Mouse (Mus musculus) G1E (cell line): Measurements from ENCODE around the gene Fkrp. TPM values are rescaled to one million over a fixed set of nuclear protein-coding genes. Genes with fewer than 3 reads are reported as not detected.

Source experiments
- ATAC-seq: 2 replicates; pipeline ENCODE4 v1.8.0; 2016; ENCODE audit warnings: mild to moderate bottlenecking; ENCODE audit not compliant: insufficient number of reproducible peaks, poor library complexity, low FRiP score, severe bottlenecking; ENCODE audit errors: extremely low read depth
- DNase-seq: peaks from one replicate; pipeline ENCODE4 v3.0.0; 2012; ENCODE audit warnings: low spot score
- H3K27me3 ChIP-seq: 2 replicates; pipeline ENCODE4 v1.6.1; 2012; ENCODE audit warnings: mild to moderate bottlenecking, low read length, inconsistent platforms; ENCODE audit not compliant: insufficient read depth
- H3K36me3 ChIP-seq: replicated peaks from 2 replicates; pipeline ENCODE3; 2012; ENCODE audit warnings: mild to moderate bottlenecking, inconsistent platforms
- H3K4me1 ChIP-seq: 2 replicates; pipeline ENCODE4 v1.6.1; 2012; ENCODE audit warnings: low read depth, low read length, inconsistent platforms, mixed read lengths; ENCODE audit not compliant: insufficient read depth
- H3K4me3 ChIP-seq: 2 replicates; pipeline ENCODE4 v1.5.1; 2012; ENCODE audit warnings: low read depth, mild to moderate bottlenecking, inconsistent platforms, low read length, moderate library complexity, mixed read lengths
- H3K9me3 ChIP-seq: replicated peaks from 2 replicates; pipeline ENCODE4 v1.6.1; 2012; ENCODE audit warnings: inconsistent platforms
- CTCF ChIP-seq: IDR thresholded peaks from 2 replicates; pipeline ENCODE4 v1.5.1; 2012; ENCODE audit warnings: low read depth, low read length, inconsistent platforms, mixed read lengths
- GATA1 ChIP-seq: IDR thresholded peaks from 2 replicates; pipeline ENCODE4 v1.6.1; 2012; ENCODE audit warnings: borderline replicate concordance, low read length, inconsistent platforms, mixed read lengths
- GATA2 ChIP-seq: IDR thresholded peaks from 2 replicates; pipeline ENCODE4 v1.6.1; 2012; ENCODE audit warnings: low read depth, low read length, inconsistent platforms, borderline replicate concordance
- POLR2AphosphoS5 ChIP-seq: IDR thresholded peaks from 2 replicates; pipeline ENCODE4 v1.6.1; 2012; ENCODE audit warnings: low read depth, low read length, inconsistent platforms; ENCODE audit not compliant: insufficient replicate concordance
- TAL1 ChIP-seq: conservative IDR thresholded peaks from 2 replicates; pipeline ENCODE4 v1.6.1; 2012; ENCODE audit warnings: low read depth, low read length, inconsistent platforms, mixed read lengths
- polyA plus RNA-seq: library from polyadenylated mRNA; stranded (reverse); fragments of >175 nt; gene quantifications from 2 replicates; pipeline ENCODE4 v1.2.3, GENCODE M21; 2012
- total RNA-seq, 2 experiments: library from RNA; stranded (forward) in 1 of 2; stranded (reverse) in 1 of 2; fragments of 200-1000 nt in 1 of 2; fragments of >200 nt in 1 of 2; fragmentation: Nextera tagmentation in 1 of 2; gene quantifications; 2 replicates each; pipeline ENCODE4 v1.2.3; 2014 to 2017

Fkrp gene
- total and polyA plus RNA-seq, 3 experiments, result 11.3 to 30.6 (median 18.0) TPM

- H3K9me3 ChIP-seq, result peaks cover 7% of the 10 kb centered on the region
- no peak overlapping the region for H3K4me3 ChIP-seq
- H3K27me3 ChIP-seq, result peaks cover 17% of the 10 kb centered on the region
- DNase-seq (no peak), ATAC-seq (no peak)
- no peak for TF ChIP-seq CTCF
- peaks cover 14% of the 10 kb centered on the region for H3K4me1 ChIP-seq
- no peaks in the 10 kb centered on the region for H3K36me3 ChIP-seq
Observed at GRCm38 (mm10) chr7:16775888-16776287, 40.6 kb downstream of the Fkrp start.

DNA sequence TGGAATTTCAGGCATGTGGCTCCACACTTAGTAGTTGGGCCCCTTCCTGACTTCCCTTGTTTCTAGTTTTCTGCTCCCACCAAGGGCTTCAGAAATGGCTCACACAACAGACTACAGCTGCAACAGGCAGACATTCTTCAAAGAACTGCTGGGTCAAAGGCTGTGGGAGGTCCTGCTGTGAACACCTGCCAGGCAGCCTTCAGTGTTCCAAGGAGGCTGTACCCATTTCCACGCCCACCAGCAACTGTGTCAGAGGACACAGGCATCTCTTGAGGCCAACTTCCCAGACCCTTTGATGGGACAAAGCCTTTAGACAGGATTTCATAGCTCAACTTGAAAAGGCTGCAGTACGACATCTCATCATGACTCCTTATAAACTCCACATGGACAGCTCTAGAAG lies 50.1 kb downstream of the Fkrp start:
- Histone ChIP-seq H3K36me3 (no peaks in the 10 kb centered on the region), H3K27me3 (peaks cover 29% of the 10 kb centered on the region), H3K4me3 (no peak overlapping the region), H3K4me1 (no peaks in the 10 kb centered on the region), H3K9me3 (peaks cover 3% of the 10 kb centered on the region)
- DNase-seq, result no peak
- no peak for TF ChIP-seq CTCF
- no peak for ATAC-seq

DNA sequence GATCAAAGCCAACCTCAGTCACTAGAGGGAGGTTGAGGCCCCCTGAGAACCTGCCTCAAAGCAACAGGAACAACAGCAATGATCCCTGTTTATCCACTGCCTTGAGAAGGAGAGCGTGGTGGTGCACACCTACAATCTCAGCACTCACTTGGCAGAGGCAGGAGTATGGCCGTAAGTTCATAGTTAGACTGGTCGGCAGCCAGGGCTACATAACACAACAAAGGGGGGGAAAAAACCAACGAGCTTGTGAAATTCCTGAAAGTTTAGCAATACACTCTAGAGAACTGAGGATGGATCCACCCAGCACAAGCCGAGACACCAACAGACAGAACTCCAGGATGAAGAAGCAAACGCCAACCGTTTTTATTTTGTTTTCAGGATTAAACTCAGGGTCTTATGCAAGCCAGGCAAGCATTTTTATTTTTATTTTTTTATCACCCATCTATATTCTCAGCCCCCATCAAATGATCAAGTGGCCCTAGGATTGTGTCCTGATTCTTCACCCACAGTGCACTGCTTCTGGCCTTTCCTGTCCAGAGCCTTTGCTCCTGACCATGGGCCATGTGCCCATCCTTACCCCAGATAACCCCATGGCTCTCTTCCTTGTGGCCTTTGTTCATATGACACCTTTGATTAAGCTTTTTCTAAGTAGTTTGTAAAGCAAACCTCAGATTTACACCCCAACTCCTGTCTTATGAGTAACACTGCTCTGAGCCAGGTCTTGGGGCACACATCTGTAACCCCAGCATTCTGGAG lies 52.9 kb downstream of the Fkrp start:
- TF ChIP-seq POLR2AphosphoS5 (no peak), CTCF (no peak), TAL1 (no peak), GATA2 (no peak), GATA1 (no peak)
- Histone ChIP-seq H3K36me3 (no peaks in the 10 kb centered on the region), H3K4me1 (peaks cover 4% of the 10 kb centered on the region; the same call in 1 of the 2 replicates), H3K4me3 (no peak overlapping the region), H3K27me3 (peaks cover 28% of the 10 kb centered on the region), H3K9me3 (no peaks in the 10 kb centered on the region)
- no peak for DNase-seq
- no peak for ATAC-seq

- no peak for DNase-seq
- TF ChIP-seq POLR2AphosphoS5, result no peak
- no peak for TF ChIP-seq GATA1
- no peak for TF ChIP-seq CTCF
- no peak for TF ChIP-seq GATA2
- TF ChIP-seq TAL1, result no peak
- ATAC-seq, result no peak
Observed at GRCm38 (mm10) chr7:16761630-16762029, 54.9 kb downstream of the Fkrp start.

GRCm38 (mm10) chr7:16761005-16761481 lies 55.5 kb downstream of the Fkrp start:
- no peak overlapping the region for H3K4me3 ChIP-seq
- no peak for ATAC-seq
- peaks cover 4% of the 10 kb centered on the region; the same call in 1 of the 2 replicates for H3K4me1 ChIP-seq
- H3K9me3 ChIP-seq, result peaks cover 3% of the 10 kb centered on the region; the same call in 1 of the 2 replicates
- no peaks in the 10 kb centered on the region for H3K36me3 ChIP-seq
- H3K27me3 ChIP-seq, result peaks cover 15% of the 10 kb centered on the region
- no peak for DNase-seq
- TF ChIP-seq GATA2 (no peak), POLR2AphosphoS5 (no peak)

More at GRCm38 (mm10) chr7:16761630-16762029, 54.9 kb downstream of the Fkrp start:
- Histone ChIP-seq H3K36me3 (no peaks in the 10 kb centered on the region), H3K9me3 (peaks cover 3% of the 10 kb centered on the region; the same call in 1 of the 2 replicates), H3K4me1 (peaks cover 4% of the 10 kb centered on the region; the same call in 1 of the 2 replicates), H3K4me3 (no peak overlapping the region), H3K27me3 (peaks cover 20% of the 10 kb centered on the region)

GRCm38 (mm10) chr7:16760292-16760691 lies 56.2 kb downstream of the Fkrp start:
- peaks cover 3% of the 10 kb centered on the region; the same call in 1 of the 2 replicates for H3K9me3 ChIP-seq
- ATAC-seq (no peak), DNase-seq (no peak)
- H3K36me3 ChIP-seq, result no peaks in the 10 kb centered on the region
- H3K4me3 ChIP-seq, result no peak overlapping the region
- H3K4me1 ChIP-seq, result peaks cover 7% of the 10 kb centered on the region; the same call in 1 of the 2 replicates
- TF ChIP-seq CTCF (no peak), POLR2AphosphoS5 (no peak), TAL1 (no peak), GATA2 (no peak), GATA1 (no peak)
- H3K27me3 ChIP-seq, result peaks cover 15% of the 10 kb centered on the region

Other genes with a start within 250 kb of the Fkrp start
- 12.2 and 14.4 TPM in 2 replicates for gene Arhgap35, start 201.7 kb downstream of the Fkrp start, total RNA-seq (2014; fragmentation: Nextera tagmentation)
- gene Arhgap35, start 201.7 kb downstream of the Fkrp start, total RNA-seq (2017), result 7.0 and 8.0 TPM in 2 replicates
- gene Arhgap35, start 201.7 kb downstream of the Fkrp start, polyA plus RNA-seq, result 2.3 and 3.5 TPM in 2 replicates
- gene Ceacam15, start 141.0 kb downstream of the Fkrp start, total RNA-seq (2014; fragmentation: Nextera tagmentation), result not detected in 2 replicates
- gene Ceacam15, start 141.0 kb downstream of the Fkrp start, total RNA-seq (2017), result 0.27 TPM in 1 of 2 replicates, not detected in the other
- gene Ceacam15, start 141.0 kb downstream of the Fkrp start, polyA plus RNA-seq, result not detected in 2 replicates
- gene Ceacam9, start 94.8 kb downstream of the Fkrp start, total RNA-seq (2014; fragmentation: Nextera tagmentation), result not detected in 2 replicates
- 0.06 and 0.49 TPM in 2 replicates for gene Ceacam9, start 94.8 kb downstream of the Fkrp start, total RNA-seq (2017)
- not detected in 2 replicates for gene Ceacam9, start 94.8 kb downstream of the Fkrp start, polyA plus RNA-seq
- gene Ap2s1, start 78.3 kb downstream of the Fkrp start, total RNA-seq (2014; fragmentation: Nextera tagmentation), result 67.8 and 71.1 TPM in 2 replicates
- gene Ap2s1, start 78.3 kb downstream of the Fkrp start, total RNA-seq (2017), result 97.6 and 127 TPM in 2 replicates
- gene Ap2s1, start 78.3 kb downstream of the Fkrp start, polyA plus RNA-seq, result 373 and 405 TPM in 2 replicates
- gene Slc1a5, start 35.4 kb downstream of the Fkrp start, total RNA-seq (2014; fragmentation: Nextera tagmentation), result 18.8 and 61.2 TPM in 2 replicates
- 5.9 and 7.1 TPM in 2 replicates for gene Slc1a5, start 35.4 kb downstream of the Fkrp start, total RNA-seq (2017)
- 13.9 and 14.7 TPM in 2 replicates for gene Slc1a5, start 35.4 kb downstream of the Fkrp start, polyA plus RNA-seq
- gene Strn4, start 843 bp downstream of the Fkrp start, total RNA-seq (2014; fragmentation: Nextera tagmentation), result 40.3 and 67.7 TPM in 2 replicates
- 33.8 and 38.9 TPM in 2 replicates for gene Strn4, start 843 bp downstream of the Fkrp start, total RNA-seq (2017)
- 62.4 and 64.4 TPM in 2 replicates for gene Strn4, start 843 bp downstream of the Fkrp start, polyA plus RNA-seq
- 23.6 and 28.7 TPM in 2 replicates for gene Prkd2, start 26.2 kb upstream of the Fkrp start, total RNA-seq (2014; fragmentation: Nextera tagmentation)
- 3.9 and 4.4 TPM in 2 replicates for gene Prkd2, start 26.2 kb upstream of the Fkrp start, total RNA-seq (2017)
- gene Prkd2, start 26.2 kb upstream of the Fkrp start, polyA plus RNA-seq, result 13.6 and 22.4 TPM in 2 replicates
- gene Dact3, start 58.6 kb upstream of the Fkrp start, total RNA-seq (2014; fragmentation: Nextera tagmentation), result 0.30 TPM in 1 of 2 replicates, not detected in the other
- gene Dact3, start 58.6 kb upstream of the Fkrp start, total RNA-seq (2017), result 0.05 and 0.12 TPM in 2 replicates
- 0.28 and 0.30 TPM in 2 replicates for gene Dact3, start 58.6 kb upstream of the Fkrp start, polyA plus RNA-seq
- gene Gng8, start 75.1 kb upstream of the Fkrp start, total RNA-seq (2014; fragmentation: Nextera tagmentation), result not detected in 2 replicates
- gene Gng8, start 75.1 kb upstream of the Fkrp start, total RNA-seq (2017), result 0.23 TPM in 1 of 2 replicates, not detected in the other
- not detected in 2 replicates for gene Gng8, start 75.1 kb upstream of the Fkrp start, polyA plus RNA-seq
- gene Ptgir, start 89.8 kb upstream of the Fkrp start, total RNA-seq (2014; fragmentation: Nextera tagmentation), result not detected in 2 replicates
- gene Ptgir, start 89.8 kb upstream of the Fkrp start, total RNA-seq (2017), result 3.1 and 3.5 TPM in 2 replicates
- 0.05 and 0.07 TPM in 2 replicates for gene Ptgir, start 89.8 kb upstream of the Fkrp start, polyA plus RNA-seq
- gene Calm3, start 107.4 kb upstream of the Fkrp start, total RNA-seq (2014; fragmentation: Nextera tagmentation), result 157 and 166 TPM in 2 replicates
- gene Calm3, start 107.4 kb upstream of the Fkrp start, total RNA-seq (2017), result 313 and 344 TPM in 2 replicates
- 792 and 815 TPM in 2 replicates for gene Calm3, start 107.4 kb upstream of the Fkrp start, polyA plus RNA-seq
- gene Pnmal2, start 128.0 kb upstream of the Fkrp start, total RNA-seq (2014; fragmentation: Nextera tagmentation), result not detected in 2 replicates
- gene Pnmal2, start 128.0 kb upstream of the Fkrp start, total RNA-seq (2017), result 0.06 and 0.22 TPM in 2 replicates
- gene Pnmal2, start 128.0 kb upstream of the Fkrp start, polyA plus RNA-seq, result not detected in 2 replicates
- gene Pnmal1, start 142.9 kb upstream of the Fkrp start, total RNA-seq (2014; fragmentation: Nextera tagmentation), result not detected in 2 replicates
- gene Pnmal1, start 142.9 kb upstream of the Fkrp start, total RNA-seq (2017), result 0.05 TPM in 1 of 2 replicates, not detected in the other
- gene Pnmal1, start 142.9 kb upstream of the Fkrp start, polyA plus RNA-seq, result 0.01 TPM in 1 of 2 replicates, not detected in the other
- gene Gm42372, start 166.4 kb upstream of the Fkrp start, total RNA-seq (2014; fragmentation: Nextera tagmentation), result not detected in 2 replicates
- gene Gm42372, start 166.4 kb upstream of the Fkrp start, total RNA-seq (2017), result 0.06 and 0.22 TPM in 2 replicates
- gene Gm42372, start 166.4 kb upstream of the Fkrp start, polyA plus RNA-seq, result not detected in 2 replicates
- 7.1 and 8.2 TPM in 2 replicates for gene Ccdc8, start 176.0 kb upstream of the Fkrp start, total RNA-seq (2014; fragmentation: Nextera tagmentation)
- 3.3 and 4.1 TPM in 2 replicates for gene Ccdc8, start 176.0 kb upstream of the Fkrp start, total RNA-seq (2017)
- 17.6 and 18.6 TPM in 2 replicates for gene Ccdc8, start 176.0 kb upstream of the Fkrp start, polyA plus RNA-seq
- 102 and 112 TPM in 2 replicates for gene Ppp5c, start 211.2 kb upstream of the Fkrp start, total RNA-seq (2014; fragmentation: Nextera tagmentation)
- gene Ppp5c, start 211.2 kb upstream of the Fkrp start, total RNA-seq (2017), result 44.9 and 50.2 TPM in 2 replicates
- 92.9 and 94.1 TPM in 2 replicates for gene Ppp5c, start 211.2 kb upstream of the Fkrp start, polyA plus RNA-seq
- 240 and 246 TPM in 2 replicates for gene Hif3a, start 245.7 kb upstream of the Fkrp start, total RNA-seq (2014; fragmentation: Nextera tagmentation)
- 18.0 and 19.6 TPM in 2 replicates for gene Hif3a, start 245.7 kb upstream of the Fkrp start, total RNA-seq (2017)
- gene Hif3a, start 245.7 kb upstream of the Fkrp start, polyA plus RNA-seq, result 162 and 183 TPM in 2 replicates